Mouse (Mus musculus) ES-E14 (cell line): ENCODE data around the gene Hyal1.

Experiments
- CHD2 ChIP-seq: IDR thresholded peaks from 2 replicates; pipeline ENCODE4 v1.6.1; 2014; ENCODE audit warnings: mild to moderate bottlenecking, low read depth, low read length, inconsistent platforms
- MAFK ChIP-seq: IDR thresholded peaks from 2 replicates; pipeline ENCODE4 v1.6.1; 2014; ENCODE audit warnings: mild to moderate bottlenecking, low read depth, low read length, inconsistent platforms; ENCODE audit not compliant: insufficient read depth

DNA sequence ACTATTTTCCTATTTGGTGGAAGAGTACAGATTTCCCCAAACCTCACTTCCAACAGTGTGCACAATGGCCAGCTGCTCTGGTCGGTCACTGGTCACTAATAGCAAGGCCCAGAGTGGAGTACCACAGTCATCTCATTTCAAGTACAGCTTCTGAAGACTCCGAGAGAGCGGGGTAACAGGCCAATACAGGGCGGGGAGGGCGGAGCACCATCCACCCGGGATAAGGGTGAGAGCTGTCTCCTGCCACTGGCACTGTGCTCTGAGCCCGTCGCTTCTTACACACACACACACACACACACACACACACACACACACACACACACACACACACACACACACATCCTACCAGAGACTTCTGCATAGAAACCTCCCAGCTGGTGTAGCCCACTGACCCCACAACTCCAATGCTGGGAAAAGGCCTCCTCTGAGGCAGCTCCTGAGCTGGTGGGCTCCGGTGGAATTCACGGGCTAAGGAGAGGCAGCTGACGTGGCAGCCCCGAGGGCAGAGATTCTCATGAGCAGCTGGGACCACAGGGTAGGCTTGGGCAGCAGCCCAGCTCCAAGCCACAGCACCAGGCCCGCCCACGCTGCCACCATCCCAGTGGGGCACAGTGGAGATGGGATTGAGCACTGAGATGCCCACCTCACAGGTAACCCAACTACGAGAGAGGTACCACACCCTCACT is 49.6 kb downstream of the Hyal1 start:
- TF ChIP-seq MAFK (no peak), CHD2 (no peak)
